Mouse (Mus musculus): Measurements from ENCODE around the gene Trpm2.
"Not testable (repeated sequence)": the region's sequence is repeated elsewhere in the genome, so short reads cannot be mapped to it uniquely, and the experiment has no call there.

Trpm2 gene

DNA sequence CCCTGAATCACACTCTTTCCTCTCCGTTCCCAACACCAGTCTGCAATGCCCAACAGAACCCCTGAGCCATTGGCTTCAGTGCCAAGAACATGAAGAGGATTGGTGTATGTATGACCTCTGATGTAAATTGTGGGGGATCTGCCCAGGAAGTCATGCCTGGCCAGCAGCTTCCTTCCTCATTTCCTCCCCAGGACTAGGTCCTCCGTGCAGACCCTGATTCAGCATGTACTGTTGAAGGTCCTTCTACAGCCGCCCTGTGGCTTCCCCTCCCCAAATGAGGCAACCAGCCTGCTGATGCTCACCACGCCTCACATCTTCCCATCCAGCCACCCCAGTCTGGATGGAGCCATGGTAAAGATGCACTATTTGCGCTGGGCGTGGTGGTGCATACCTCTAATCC, at the start of gene Trpm2:
Trpm2 (minus strand) TSS at position 83 of the 400 bp plus-strand sequence.
- no peak for DNase-seq (ENCODE audit: low read depth)

GRCm38 (mm10) chr10:78019984-78020383, 49.6 kb upstream of the Trpm2 start:
- DNase-seq (ENCODE audit: low read depth), result not testable (repeated sequence)

- DNase-seq (ENCODE audit: low read depth), result no peak
Measured at GRCm38 (mm10) chr10:78019291-78019690, 48.9 kb upstream of the Trpm2 start.

GRCm38 (mm10) chr10:78018797-78019203, 48.4 kb upstream of the Trpm2 start:
- DNase-seq (ENCODE audit: low read depth), result peak; percentile 92

- no peak for DNase-seq (ENCODE audit: low read depth)
Measured at GRCm38 (mm10) chr10:78016366-78016765, 46.0 kb upstream of the Trpm2 start.

DNA sequence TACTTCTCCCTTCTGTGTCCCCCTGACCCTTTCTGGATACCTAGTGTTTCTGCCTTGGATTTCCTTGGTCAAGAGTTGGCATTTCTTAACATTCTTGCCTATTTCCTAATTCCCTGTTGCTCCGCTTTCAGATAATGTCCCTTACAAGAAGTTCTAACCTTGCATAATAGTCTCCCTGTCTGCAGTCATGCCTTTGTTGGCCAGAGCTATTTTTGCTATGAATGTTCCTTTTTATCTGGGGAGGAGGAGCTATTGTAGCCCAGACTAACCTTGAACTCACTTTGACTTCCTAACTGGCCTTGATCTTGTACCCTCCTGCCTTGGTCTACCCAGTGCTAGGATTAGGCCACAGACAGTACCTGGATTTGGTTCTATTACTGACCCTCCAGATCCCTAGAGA, 45.1 kb upstream of the Trpm2 start:
- no peak for DNase-seq (ENCODE audit: low read depth)

DNA sequence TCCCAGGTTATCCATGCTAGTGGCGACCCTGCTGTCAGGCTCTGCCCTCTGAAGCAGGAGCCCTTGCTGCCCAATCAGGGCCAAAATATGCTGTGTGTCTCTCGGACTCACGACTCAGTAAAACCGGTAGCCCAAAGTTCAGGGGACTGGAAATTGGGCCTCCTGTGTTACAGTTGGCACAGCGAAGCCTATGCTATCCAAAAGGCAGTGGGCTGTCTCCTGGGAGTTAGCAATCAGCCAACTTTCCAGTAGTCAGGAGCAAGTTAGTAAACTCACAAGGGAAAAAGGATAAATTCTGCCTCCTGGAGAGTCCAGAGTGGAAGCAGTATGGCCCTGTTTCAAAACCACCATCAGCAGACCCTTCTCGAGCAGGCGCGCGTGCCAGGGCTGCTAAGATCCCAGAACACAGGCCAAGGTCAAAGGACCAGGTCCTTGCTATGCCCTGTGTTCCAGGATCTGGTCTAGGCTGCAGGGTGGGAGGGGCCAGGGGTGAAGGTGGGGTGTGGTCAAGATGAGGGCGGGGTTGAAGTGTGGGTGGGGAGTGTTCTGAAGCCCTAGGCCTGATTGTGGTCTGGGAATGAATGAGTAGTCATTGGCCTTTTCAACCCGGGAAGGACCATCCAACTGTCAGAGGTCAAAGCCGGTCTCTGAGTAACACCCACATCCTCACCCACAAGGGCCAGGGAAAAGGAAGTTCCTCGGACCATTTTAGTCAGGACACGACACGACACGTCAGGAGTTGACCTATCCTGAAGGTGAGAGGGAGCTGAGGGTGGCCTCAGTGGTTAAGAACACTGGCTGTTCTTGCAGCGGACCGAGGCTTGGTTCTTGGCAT, 42.5 kb upstream of the Trpm2 start:
- DNase-seq (ENCODE audit: low read depth), result no peak

- not testable (repeated sequence) for DNase-seq (ENCODE audit: low read depth)
Measured at GRCm38 (mm10) chr10:78011116-78011515, 40.8 kb upstream of the Trpm2 start.

- peak; percentile 37 for DNase-seq (ENCODE audit: low read depth)
Measured at GRCm38 (mm10) chr10:78010335-78010734, 40.0 kb upstream of the Trpm2 start.

GRCm38 (mm10) chr10:78009945-78010293, 39.6 kb upstream of the Trpm2 start, which contains the start of gene Pfkl:
TSS of gene Pfkl (minus strand) at chr10:78010083.
- DNase-seq (ENCODE audit: low read depth), result no peak

- DNase-seq (ENCODE audit: low read depth), result peak; percentile 97
Measured at GRCm38 (mm10) chr10:78009184-78009944, 39.0 kb upstream of the Trpm2 start.

- DNase-seq (ENCODE audit: low read depth), result no peak
Measured at GRCm38 (mm10) chr10:78008169-78008568, 37.8 kb upstream of the Trpm2 start.

- DNase-seq (ENCODE audit: low read depth), result no peak
Measured at GRCm38 (mm10) chr10:78007203-78007602, 36.8 kb upstream of the Trpm2 start.

DNA sequence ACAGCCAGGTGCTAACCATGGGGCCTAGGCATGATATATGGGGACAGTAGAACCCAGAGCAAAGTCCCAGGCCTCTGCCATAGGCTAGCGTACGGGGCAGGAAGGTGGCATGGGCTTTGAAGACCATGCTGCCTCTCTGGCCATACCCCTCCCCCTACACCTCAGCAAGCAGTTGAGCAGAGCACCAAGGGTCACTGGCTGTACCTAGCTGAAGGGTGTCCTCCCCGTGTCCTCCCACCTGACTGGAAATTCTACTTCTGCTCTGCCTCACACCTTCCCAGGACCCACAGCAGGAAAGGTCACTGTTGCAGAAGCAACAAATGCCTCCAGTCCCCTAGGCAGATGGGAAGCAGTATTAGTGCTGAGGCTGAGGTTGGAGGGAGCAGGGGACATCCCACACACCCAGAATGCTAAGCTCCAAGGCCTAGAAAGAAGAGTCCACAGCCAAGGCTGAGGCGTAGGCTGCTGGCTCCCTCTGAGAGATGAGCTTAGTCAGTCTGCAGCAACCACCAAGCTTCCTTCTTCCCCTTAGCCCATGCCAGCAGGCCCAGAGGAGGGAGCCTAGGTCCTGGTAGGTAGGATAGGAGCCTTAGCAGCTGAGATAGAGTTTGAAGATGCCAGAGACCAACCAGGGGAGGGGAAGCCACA, 35.6 kb upstream of the Trpm2 start:
- DNase-seq (ENCODE audit: low read depth), result no peak

DNA sequence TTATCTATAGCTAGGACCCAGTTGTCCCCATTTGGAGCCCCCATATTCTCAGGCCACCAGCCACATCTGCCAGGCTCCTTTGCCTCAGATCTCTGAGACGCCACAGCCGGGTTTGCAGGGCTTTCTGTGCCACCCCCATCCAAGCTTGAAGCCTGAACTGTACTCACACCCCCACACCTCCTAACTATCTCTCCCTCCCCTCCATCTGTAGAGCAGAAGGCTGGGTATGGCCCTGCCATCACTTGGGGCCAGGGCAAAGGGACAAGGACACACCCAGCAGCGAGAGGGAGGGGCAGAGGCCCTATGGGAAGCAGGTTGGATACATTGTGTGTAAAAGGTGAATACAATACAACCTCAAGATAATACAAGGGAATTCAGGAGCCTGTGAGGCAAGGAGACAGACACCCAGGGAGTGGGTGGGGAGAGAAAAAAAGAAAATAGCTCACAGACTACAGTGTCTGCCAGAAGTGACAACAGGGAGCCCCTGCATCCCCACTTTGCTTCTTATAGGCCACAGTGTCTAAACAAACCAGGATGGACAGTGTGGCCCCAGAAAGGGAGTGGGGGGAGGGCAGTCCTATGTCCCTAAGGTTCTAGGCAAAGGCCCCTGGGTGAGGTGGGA, 34.2 kb upstream of the Trpm2 start:
- no peak for DNase-seq (ENCODE audit: low read depth)

DNA sequence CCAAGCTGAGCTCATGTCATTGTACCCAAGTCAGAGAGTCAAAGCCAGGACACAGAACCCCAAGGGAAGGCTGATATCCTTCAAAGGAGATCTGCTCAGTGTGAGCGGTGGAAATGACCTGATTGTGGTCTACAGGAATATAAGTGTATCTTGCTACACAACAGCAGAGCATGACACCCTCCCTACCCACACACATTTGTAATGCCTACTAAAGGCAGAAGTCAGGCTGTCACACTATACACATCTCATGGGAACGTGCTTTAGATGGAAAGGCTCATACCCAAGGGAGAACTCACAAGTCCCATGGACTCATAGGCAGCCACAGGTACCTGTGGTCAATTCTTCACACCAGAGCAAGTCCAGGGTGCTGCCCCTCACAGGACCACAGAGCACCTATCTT, 32.0 kb upstream of the Trpm2 start:
- DNase-seq (ENCODE audit: low read depth), result no peak

DNA sequence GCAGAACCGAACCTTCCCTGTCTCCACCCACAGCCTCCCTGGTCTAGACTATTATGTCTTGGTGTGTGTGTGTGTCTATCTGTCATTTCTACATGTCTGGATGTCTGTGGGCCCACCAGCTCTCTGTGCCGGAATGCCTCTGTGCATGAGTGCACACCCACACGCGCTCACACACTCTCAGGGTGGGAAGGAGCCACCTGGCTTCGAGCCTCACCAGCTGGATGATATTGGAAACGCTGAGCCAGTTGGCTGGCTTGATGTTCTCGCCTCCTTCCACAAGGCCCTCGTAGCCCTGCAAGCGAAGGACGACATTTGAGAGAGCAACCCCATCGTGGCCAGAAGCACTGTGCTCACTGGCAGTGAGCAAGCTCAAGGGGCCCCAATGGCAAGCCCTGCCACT, 31.4 kb upstream of the Trpm2 start:
- DNase-seq (ENCODE audit: low read depth), result no peak

- no peak for DNase-seq (ENCODE audit: low read depth)
Measured at GRCm38 (mm10) chr10:78000200-78000599, 29.8 kb upstream of the Trpm2 start.

DNA sequence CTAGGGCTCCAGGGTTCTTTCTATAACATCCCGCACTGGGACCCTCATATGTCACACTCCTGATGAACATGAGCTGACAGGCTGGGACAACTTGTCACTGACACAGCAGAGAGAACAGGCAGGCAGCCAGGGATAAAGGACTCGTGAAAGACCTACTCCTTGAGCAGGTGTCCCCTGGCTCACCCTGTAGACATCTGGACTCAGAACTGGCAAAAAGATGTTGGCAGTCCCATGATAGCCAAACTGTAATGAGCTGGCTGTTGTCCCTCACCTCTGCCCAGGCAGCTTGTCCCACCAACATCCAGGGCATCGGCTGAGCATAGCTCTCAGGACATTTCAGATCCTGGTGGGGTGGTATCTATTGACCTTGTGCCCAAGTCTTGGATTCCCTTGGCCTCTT, 25.3 kb upstream of the Trpm2 start:
- DNase-seq (ENCODE audit: low read depth), result no peak

- no peak for DNase-seq (ENCODE audit: low read depth)
Measured at GRCm38 (mm10) chr10:77985775-77986174, 15.4 kb upstream of the Trpm2 start.

GRCm38 (mm10) chr10:77984660-77985059, 14.3 kb upstream of the Trpm2 start:
- peak; percentile 92 for DNase-seq (ENCODE audit: low read depth)
